In genomic region chr17:65950183-65950582, GRCm38 (mm10) we compare ENCODE assay signal across 8 mouse cellular contexts. TPM values are rescaled to one million over a fixed set of nuclear protein-coding genes. Genes with fewer than 3 reads are reported as not detected.
DNase-seq lines count a peak whose midpoint lies in the region; ATAC-seq and TF ChIP-seq lines count a peak whose summit lies in the region.

No protein-coding gene starts in this region.

- ATAC-seq in heart, embryonic 13.5 days (ENCODE audit: extremely low read depth, insufficient number of reproducible peaks, low FRiP score, low TSS enrichment) = no peak
- ATAC-seq in embryonic facial prominence, embryonic 11.5 days (replicated peaks; ENCODE audit: insufficient number of reproducible peaks, low FRiP score, low TSS enrichment, low read depth) = no peak
- no peak for ATAC-seq in limb, embryonic 11.5 days (ENCODE audit: insufficient number of reproducible peaks, low FRiP score, low TSS enrichment, low read depth)
- ATAC-seq in stomach, embryonic 16.5 days (ENCODE audit: insufficient read depth, low FRiP score) = no peak

- H3K27me3 ChIP-seq in heart, embryonic 13.5 days (replicated peaks) = no peaks in the 10 kb centered on the region
- no peaks in the 10 kb centered on the region for H3K27me3 ChIP-seq in ES-Bruce4 (ENCODE audit: control insufficient read depth, insufficient read depth, low read length, poor library complexity, severe bottlenecking)
- H3K27me3 ChIP-seq in embryonic facial prominence, embryonic 11.5 days (ENCODE audit: control insufficient read depth, insufficient read depth, low read length) = no peaks in the 10 kb centered on the region
- H3K27me3 ChIP-seq in limb, embryonic 11.5 days (ENCODE audit: control insufficient read depth, insufficient read depth, low read length) = no peaks in the 10 kb centered on the region
- no peaks in the 10 kb centered on the region for H3K27me3 ChIP-seq in stomach, embryonic 16.5 days (ENCODE audit: control insufficient read depth, insufficient read depth, low read length)

- TF ChIP-seq POLR2A in ES-Bruce4 (IDR thresholded peaks at IDR 0.05; ENCODE audit: insufficient read depth, low read length) = no peak

- H3K9me3 ChIP-seq in heart, embryonic 13.5 days = no peaks in the 10 kb centered on the region
- H3K9me3 ChIP-seq in ES-Bruce4 (replicated peaks; ENCODE audit: control insufficient read depth, insufficient read depth, low read length, poor library complexity, severe bottlenecking) = no peaks in the 10 kb centered on the region
- H3K9me3 ChIP-seq in embryonic facial prominence, embryonic 11.5 days (replicated peaks; ENCODE audit: control insufficient read depth, low read length) = no peaks in the 10 kb centered on the region
- H3K9me3 ChIP-seq in limb, embryonic 11.5 days (ENCODE audit: control insufficient read depth, low read length) = no peaks in the 10 kb centered on the region
- no peaks in the 10 kb centered on the region for H3K9me3 ChIP-seq in stomach, embryonic 16.5 days (replicated peaks; ENCODE audit: control insufficient read depth, low read length)

- peak overlapping the region; percentile 98 for H3K9ac ChIP-seq in heart, embryonic 13.5 days
- H3K9ac ChIP-seq in ES-Bruce4 (ENCODE audit: low read depth, poor library complexity, severe bottlenecking) = peak overlapping the region; percentile 97
- H3K9ac ChIP-seq in embryonic facial prominence, embryonic 11.5 days (replicated peaks; ENCODE audit: low read length) = peak overlapping the region; percentile 95
- peak overlapping the region; percentile 97 for H3K9ac ChIP-seq in limb, embryonic 11.5 days (ENCODE audit: low read length)
- H3K9ac ChIP-seq in stomach, embryonic 16.5 days (ENCODE audit: low read length) = peak overlapping the region; percentile 95

- no peak for DNase-seq in heart, postnatal 10 days
- no peak for DNase-seq in embryonic facial prominence, embryonic 11.5 days (ENCODE audit: low spot score)
- DNase-seq in limb, embryonic 11.5 days (ENCODE audit: low spot score) = no peak
- no peak for DNase-seq in ovary, adult 18-20 months (ENCODE audit: low spot score)
- no peak for DNase-seq in embryo, embryonic 11 days

- WGBS in heart, embryonic 13.5 days = 29% methylated on average over 7 of the region's 7 CpGs
- WGBS in embryonic facial prominence, embryonic 11.5 days = 38% methylated on average over 7 of the region's 7 CpGs
- 36% methylated on average over 7 of the region's 7 CpGs for WGBS in limb, embryonic 11.5 days
- WGBS in stomach, embryonic 16.5 days = 30% methylated on average over 7 of the region's 7 CpGs

- intact Hi-C loops in heart, postnatal 10 days (cut with DNase I) = loop anchor here (2.0 kb wide), 2 partner anchors 65 to 79 kb away; partner anchors contain the start of gene Ralbp1

- TF ChIP-seq CTCF in ES-Bruce4 (IDR thresholded peaks at IDR 0.05; ENCODE audit: low read depth, low read length) = no peak

- H3K4me1 ChIP-seq in heart, embryonic 13.5 days = peaks cover 29% of the 10 kb centered on the region
- no peaks in the 10 kb centered on the region for H3K4me1 ChIP-seq in ES-Bruce4 (ENCODE audit: control insufficient read depth, insufficient read depth, low read length)
- H3K4me1 ChIP-seq in embryonic facial prominence, embryonic 11.5 days (ENCODE audit: control insufficient read depth, insufficient read depth, low read length) = no peaks in the 10 kb centered on the region
- no peaks in the 10 kb centered on the region for H3K4me1 ChIP-seq in limb, embryonic 11.5 days (ENCODE audit: control insufficient read depth, insufficient read depth, low read length)
- peaks cover 16% of the 10 kb centered on the region for H3K4me1 ChIP-seq in stomach, embryonic 16.5 days (ENCODE audit: control insufficient read depth, insufficient read depth, low read length)

- peaks cover 37% of the 10 kb centered on the region for H3K36me3 ChIP-seq in heart, embryonic 13.5 days
- peaks cover 8% of the 10 kb centered on the region for H3K36me3 ChIP-seq in ES-Bruce4 (ENCODE audit: control insufficient read depth, insufficient read depth, low read length, poor library complexity, severe bottlenecking)
- peaks cover 5% of the 10 kb centered on the region for H3K36me3 ChIP-seq in embryonic facial prominence, embryonic 11.5 days (replicated peaks; ENCODE audit: control insufficient read depth, insufficient read depth, low read depth, low read length)
- H3K36me3 ChIP-seq in limb, embryonic 11.5 days (ENCODE audit: control insufficient read depth, insufficient read depth, low read length) = 0 out of 2 replicates have a peak, but pooled peaks cover 2% of the 10 kb centered on the region
- H3K36me3 ChIP-seq in stomach, embryonic 16.5 days (ENCODE audit: control insufficient read depth, insufficient read depth, low read length) = peaks cover 15% of the 10 kb centered on the region

- H3K4me3 ChIP-seq in heart, embryonic 13.5 days = peak overlapping the region; percentile 82
- peak overlapping the region; percentile 80 for H3K4me3 ChIP-seq in ES-Bruce4 (ENCODE audit: low read depth, low read length)
- peak overlapping the region; percentile 94 for H3K4me3 ChIP-seq in embryonic facial prominence, embryonic 11.5 days (ENCODE audit: low read depth, low read length)
- peak overlapping the region; percentile 91 for H3K4me3 ChIP-seq in limb, embryonic 11.5 days (ENCODE audit: low read depth, low read length)
- peak overlapping the region; percentile 79 for H3K4me3 ChIP-seq in stomach, embryonic 16.5 days (replicated peaks; ENCODE audit: low read length)

- TF ChIP-seq EP300 in ES-Bruce4 (IDR thresholded peaks at IDR 0.05; ENCODE audit: insufficient read depth, low read depth, low read length) = no peak

- peak overlapping the region; percentile 93 for H3K27ac ChIP-seq in heart, embryonic 13.5 days (replicated peaks)
- no peak overlapping the region for H3K27ac ChIP-seq in ES-Bruce4 (ENCODE audit: insufficient read depth, low read length)
- H3K27ac ChIP-seq in embryonic facial prominence, embryonic 11.5 days (replicated peaks; ENCODE audit: low read depth, low read length) = no peak overlapping the region
- peak overlapping the region; percentile 76; the same call in 1 of the 2 replicates for H3K27ac ChIP-seq in limb, embryonic 11.5 days (replicated peaks; ENCODE audit: low read depth, low read length)
- peak overlapping the region; percentile 81 for H3K27ac ChIP-seq in stomach, embryonic 16.5 days (ENCODE audit: low read length)

- H3K4me2 ChIP-seq in heart, embryonic 13.5 days = peak overlapping the region; percentile 80
- peak overlapping the region; percentile 53 for H3K4me2 ChIP-seq in embryonic facial prominence, embryonic 11.5 days (ENCODE audit: low read depth, low read length)
- peak overlapping the region; percentile 48 for H3K4me2 ChIP-seq in limb, embryonic 11.5 days (ENCODE audit: low read depth, severe bottlenecking)
- peak overlapping the region; percentile 81 for H3K4me2 ChIP-seq in stomach, embryonic 16.5 days (ENCODE audit: low read depth, low read length)

RNA-seq across cellular contexts. Expression of gene Twsg1, which starts 0.8 kb away (rescaled TPM):
- 87.4 and 94.7 TPM in 2 replicates for polyA plus RNA-seq in heart, embryonic 13.5 days (2015; fragmentation: Nextera tagmentation; extraction: Ambion mirVana)
- 10 to 100 TPM; 67.5 to 71.5 TPM for total RNA-seq in heart, postnatal 10 days (2021)
- 65.9 and 75.3 TPM in 2 replicates for polyA plus RNA-seq in ES-Bruce4 (2011; ENCODE audit: insufficient read depth, insufficient read length, low read depth, missing spikeins)
- 133 and 142 TPM in 2 replicates for polyA plus RNA-seq in embryonic facial prominence, embryonic 11.5 days (2014; fragmentation: Nextera tagmentation; extraction: Ambion mirVana)
- 134 and 137 TPM in 2 replicates for polyA plus RNA-seq in limb, embryonic 11.5 days (2014; fragmentation: Nextera tagmentation; extraction: Ambion mirVana)
- 125 and 128 TPM in 2 replicates for polyA plus RNA-seq in stomach, embryonic 16.5 days (2015; fragmentation: Nextera tagmentation; extraction: Ambion mirVana)

Comparison
In these comparisons a context has a peak if more than half of its experiments do, and no peak if none do; other contexts are left out.
1. H3K27ac ChIP-seq: peak in heart, embryonic 13.5 days (single experiment), limb, embryonic 11.5 days (single experiment) and stomach, embryonic 16.5 days (single experiment); none in ES-Bruce4 (single experiment) and embryonic facial prominence, embryonic 11.5 days (single experiment).
2. Peak in every context shown above with its lines, with median percentiles within 50 percentile points of each other: H3K4me2 ChIP-seq, H3K4me3 ChIP-seq and H3K9ac ChIP-seq.